Mouse (Mus musculus): Measurements from ENCODE around the gene Entpd8. TPM values are rescaled to one million over a fixed set of nuclear protein-coding genes. Genes with fewer than 3 reads are reported as not detected.

Entpd8 gene
- total and polyA plus RNA-seq, 3 experiments = 0.11 to 0.40 TPM; not detected in 1

Small RNAs within 50 kb of the gene (microRNA-seq; reads per million reads assigned to microRNA genes)
- gene Gm24328 = 0 reads per million in 2 experiments
- gene Mir7664 = 0 reads per million in 2 experiments

Other genes with a start within 250 kb of the Entpd8 start
- 10 to 100 TPM; 43.4 to 59.6 TPM for gene Ehmt1, start 160.7 kb upstream of the Entpd8 start, total RNA-seq (2021)
- 30.0 and 33.5 TPM in 2 replicates for gene Ehmt1, start 160.7 kb upstream of the Entpd8 start, polyA plus RNA-seq (2012; rRNA removed)
- 10 to 100 TPM; 12.8 to 15.9 TPM for gene Arrdc1, start 145.1 kb upstream of the Entpd8 start, total RNA-seq (2021)
- gene Arrdc1, start 145.1 kb upstream of the Entpd8 start, polyA plus RNA-seq (2012; rRNA removed) = 49.2 and 50.6 TPM in 2 replicates
- gene Zmynd19, start 130.5 kb upstream of the Entpd8 start, total RNA-seq (2021) = 10 to 100 TPM; 21.8 to 30.2 TPM
- 3.1 and 3.9 TPM in 2 replicates for gene Zmynd19, start 130.5 kb upstream of the Entpd8 start, polyA plus RNA-seq (2012; rRNA removed)
- gene Dph7, start 117.9 kb upstream of the Entpd8 start, total RNA-seq (2021) = 10 to 100 TPM in 1 of 2 experiments, 1 to 10 TPM in 1; 6.2 to 16.7 TPM
- 8.5 and 9.7 TPM in 2 replicates for gene Dph7, start 117.9 kb upstream of the Entpd8 start, polyA plus RNA-seq (2012; rRNA removed)
- 100 to 1,000 TPM; 108 to 118 TPM for gene Mrpl41, start 105.2 kb upstream of the Entpd8 start, total RNA-seq (2021)
- 34.9 and 39.4 TPM in 2 replicates for gene Mrpl41, start 105.2 kb upstream of the Entpd8 start, polyA plus RNA-seq (2012; rRNA removed)
- 10 to 100 TPM; 44.5 to 53.1 TPM for gene Pnpla7, start 104.3 kb upstream of the Entpd8 start, total RNA-seq (2021)
- 25.4 and 27.2 TPM in 2 replicates for gene Pnpla7, start 104.3 kb upstream of the Entpd8 start, polyA plus RNA-seq (2012; rRNA removed)
- 10 to 100 TPM; 32.8 to 52.9 TPM for gene Nsmf, start 25.9 kb upstream of the Entpd8 start, total RNA-seq (2021)
- 99.9 and 113 TPM in 2 replicates for gene Nsmf, start 25.9 kb upstream of the Entpd8 start, polyA plus RNA-seq (2012; rRNA removed)
- gene Noxa1, start 14.8 kb downstream of the Entpd8 start, total RNA-seq (2021) = not detected
- not detected in 2 replicates for gene Noxa1, start 14.8 kb downstream of the Entpd8 start, polyA plus RNA-seq (2012; rRNA removed)
- 1 to 10 TPM; 1.9 to 3.6 TPM for gene Nrarp, start 100.5 kb downstream of the Entpd8 start, total RNA-seq (2021)
- 12.0 and 19.0 TPM in 2 replicates for gene Nrarp, start 100.5 kb downstream of the Entpd8 start, polyA plus RNA-seq (2012; rRNA removed)
- 10 to 100 TPM; 21.9 to 24.2 TPM for gene Tor4a, start 116.6 kb downstream of the Entpd8 start, total RNA-seq (2021)
- 51.3 and 60.0 TPM in 2 replicates for gene Tor4a, start 116.6 kb downstream of the Entpd8 start, polyA plus RNA-seq (2012; rRNA removed)
- 10 to 100 TPM; 36.3 to 57.4 TPM for gene Nelfb, start 131.2 kb downstream of the Entpd8 start, total RNA-seq (2021)
- 37.5 and 38.2 TPM in 2 replicates for gene Nelfb, start 131.2 kb downstream of the Entpd8 start, polyA plus RNA-seq (2012; rRNA removed)
- gene Stpg3, start 134.3 kb downstream of the Entpd8 start, total RNA-seq (2021) = not detected
- gene Stpg3, start 134.3 kb downstream of the Entpd8 start, polyA plus RNA-seq (2012; rRNA removed) = not detected in 2 replicates
- not detected for gene Fam166a, start 138.4 kb downstream of the Entpd8 start, total RNA-seq (2021)
- gene Fam166a, start 138.4 kb downstream of the Entpd8 start, polyA plus RNA-seq (2012; rRNA removed) = 0.15 and 0.16 TPM in 2 replicates
- 100 to 1,000 TPM; 303 to 312 TPM for gene Tubb4b, start 144.4 kb downstream of the Entpd8 start, total RNA-seq (2021)
- gene Tubb4b, start 144.4 kb downstream of the Entpd8 start, polyA plus RNA-seq (2012; rRNA removed) = 210 and 267 TPM in 2 replicates
- gene Slc34a3, start 154.1 kb downstream of the Entpd8 start, total RNA-seq (2021) = not detected
- not detected in 2 replicates for gene Slc34a3, start 154.1 kb downstream of the Entpd8 start, polyA plus RNA-seq (2012; rRNA removed)
- not detected for gene Rnf224, start 156.5 kb downstream of the Entpd8 start, total RNA-seq (2021)
- not detected in 2 replicates for gene Rnf224, start 156.5 kb downstream of the Entpd8 start, polyA plus RNA-seq (2012; rRNA removed)
- gene Rnf208, start 162.0 kb downstream of the Entpd8 start, total RNA-seq (2021) = 1 to 10 TPM; 6.7 to 8.5 TPM
- 25.8 and 36.4 TPM in 2 replicates for gene Rnf208, start 162.0 kb downstream of the Entpd8 start, polyA plus RNA-seq (2012; rRNA removed)
- not detected for gene Cysrt1, start 162.1 kb downstream of the Entpd8 start, total RNA-seq (2021)
- gene Cysrt1, start 162.1 kb downstream of the Entpd8 start, polyA plus RNA-seq (2012; rRNA removed) = 0.12 TPM in 1 of 2 replicates, not detected in the other
- 1 to 10 TPM; 3.1 to 3.2 TPM for gene AL732309.1, start 166.6 kb downstream of the Entpd8 start, total RNA-seq (2021)
- 21.7 and 22.6 TPM in 2 replicates for gene AL732309.1, start 166.6 kb downstream of the Entpd8 start, polyA plus RNA-seq (2012; rRNA removed)
- 10 to 100 TPM; 23.9 to 32.0 TPM for gene Tmem203, start 175.1 kb downstream of the Entpd8 start, total RNA-seq (2021)
- 114 and 116 TPM in 2 replicates for gene Tmem203, start 175.1 kb downstream of the Entpd8 start, polyA plus RNA-seq (2012; rRNA removed)
- gene Tprn, start 182.3 kb downstream of the Entpd8 start, total RNA-seq (2021) = 10 to 100 TPM in 1 of 2 experiments, 1 to 10 TPM in 1; 10.0 to 13.1 TPM
- 13.6 and 14.6 TPM in 2 replicates for gene Tprn, start 182.3 kb downstream of the Entpd8 start, polyA plus RNA-seq (2012; rRNA removed)
- gene Ssna1, start 192.1 kb downstream of the Entpd8 start, total RNA-seq (2021) = 10 to 100 TPM; 37.6 to 46.1 TPM
- 55.2 and 62.1 TPM in 2 replicates for gene Ssna1, start 192.1 kb downstream of the Entpd8 start, polyA plus RNA-seq (2012; rRNA removed)
- 10 to 100 TPM; 78.8 to 82.7 TPM for gene Anapc2, start 192.2 kb downstream of the Entpd8 start, total RNA-seq (2021)
- 93.1 and 110 TPM in 2 replicates for gene Anapc2, start 192.2 kb downstream of the Entpd8 start, polyA plus RNA-seq (2012; rRNA removed)
- gene Tmem210, start 207.8 kb downstream of the Entpd8 start, total RNA-seq (2021) = not detected
- not detected in 2 replicates for gene Tmem210, start 207.8 kb downstream of the Entpd8 start, polyA plus RNA-seq (2012; rRNA removed)
- not detected for gene Lrrc26, start 209.6 kb downstream of the Entpd8 start, total RNA-seq (2021)
- not detected in 2 replicates for gene Lrrc26, start 209.6 kb downstream of the Entpd8 start, polyA plus RNA-seq (2012; rRNA removed)
- 10 to 100 TPM in 1 of 2 experiments, 1 to 10 TPM in 1; 8.3 to 13.3 TPM for gene Grin1, start 238.9 kb downstream of the Entpd8 start, total RNA-seq (2021)
- gene Grin1, start 238.9 kb downstream of the Entpd8 start, polyA plus RNA-seq (2012; rRNA removed) = 15.3 and 16.4 TPM in 2 replicates